Mouse (Mus musculus): Measurements from ENCODE around the gene Traf3ip2.

- no peak for TF ChIP-seq GATA1 (IDR thresholded peaks at IDR 0.05; ENCODE audit: low read length)
- TF ChIP-seq TAL1 (IDR thresholded peaks at IDR 0.05; ENCODE audit: low read length): no peak
These were observed 68.3 kb downstream of the Traf3ip2 start for GRCm38 (mm10) chr10:39681014-39681413.
